Mouse (Mus musculus) left cerebral cortex, postnatal 36 days (tissue): ENCODE measurements at regions not wholly inside any gene's neighbourhood (a gene's known extent, or its start where the extent isn't known, plus 50 kb on each side); places are given as distances from the start of the nearest gene placed in this dataset. TPM values are rescaled to one million over a fixed set of nuclear protein-coding genes. Genes with fewer than 3 reads are reported as not detected.

Experiments used
- DNase-seq, 2 experiments: peaks; one replicate each; pipeline ENCODE4 v3.0.0; 2021 to 2022; ENCODE audit warnings: low spot score in 2 of 2, mixed read lengths in 1 of 2
- intact Hi-C: fragments of 180-260 bp; cut with DNase I; formaldehyde crosslinking; loops from one replicate; pipeline ENCODE4 v1.15.1; 2025
- microRNA-seq: library from miRNA; unstranded; fragments of <30 nt; microRNA quantifications from one replicate; pipeline ENCODE4 v1.2.0, GENCODE M21; 2022

DNA sequence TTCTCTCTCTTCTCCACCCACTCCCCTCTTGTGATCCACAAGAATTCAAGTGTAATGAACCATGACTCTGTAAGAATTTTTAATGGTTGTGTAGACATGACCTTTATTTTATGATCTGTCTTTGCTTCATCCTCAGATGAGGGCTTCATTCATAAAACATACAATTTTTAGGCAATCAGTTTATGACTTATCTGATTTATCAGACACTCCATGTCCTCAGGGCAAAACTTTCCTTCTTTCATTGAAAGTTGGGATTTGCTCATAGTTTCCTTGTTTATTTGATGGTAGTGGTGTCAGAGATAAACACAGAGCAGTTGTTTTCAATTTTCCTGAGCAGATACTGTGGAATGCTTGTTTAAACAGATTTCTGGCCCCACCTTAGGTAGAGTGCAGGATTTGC is 212.8 kb downstream of the Snx13 start:
- intact Hi-C loops, result no loop called here

DNA sequence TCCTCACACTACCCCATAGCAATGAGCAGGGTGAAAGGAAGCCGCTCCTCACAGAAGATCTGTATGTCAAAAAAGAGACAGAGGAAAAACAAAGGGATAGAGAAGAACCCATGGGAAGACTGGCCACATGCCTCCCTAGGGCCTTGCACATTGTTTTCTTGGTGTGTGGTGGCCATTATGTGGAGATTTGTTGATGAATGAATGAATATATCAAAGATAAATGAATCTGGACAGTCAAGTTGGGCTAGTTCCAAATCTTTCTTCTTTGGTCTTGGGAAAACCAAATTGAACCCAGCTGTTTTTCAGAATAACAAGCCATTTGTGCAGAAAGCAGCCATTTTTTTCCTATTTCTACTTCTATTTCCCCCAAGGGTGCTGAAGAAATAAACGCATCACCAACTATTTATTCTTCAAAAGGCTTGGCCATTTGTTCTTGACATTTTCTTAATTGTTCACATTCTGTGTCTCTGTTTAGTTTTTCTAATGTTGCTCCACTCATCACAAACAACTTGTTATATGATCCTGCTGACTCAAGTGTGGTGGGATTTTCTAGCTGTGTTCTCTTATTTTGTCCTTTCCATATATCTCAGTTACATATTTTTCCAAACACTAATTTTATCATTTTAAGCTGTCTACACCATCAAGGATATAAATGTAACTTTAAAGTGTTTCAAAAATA is 208.9 kb downstream of the Snx13 start:
- DNase-seq, result no peak
- intact Hi-C loops, result no loop called here

More for the DNA sequence above, 212.8 kb downstream of the Snx13 start:
- DNase-seq, result no peak

DNA sequence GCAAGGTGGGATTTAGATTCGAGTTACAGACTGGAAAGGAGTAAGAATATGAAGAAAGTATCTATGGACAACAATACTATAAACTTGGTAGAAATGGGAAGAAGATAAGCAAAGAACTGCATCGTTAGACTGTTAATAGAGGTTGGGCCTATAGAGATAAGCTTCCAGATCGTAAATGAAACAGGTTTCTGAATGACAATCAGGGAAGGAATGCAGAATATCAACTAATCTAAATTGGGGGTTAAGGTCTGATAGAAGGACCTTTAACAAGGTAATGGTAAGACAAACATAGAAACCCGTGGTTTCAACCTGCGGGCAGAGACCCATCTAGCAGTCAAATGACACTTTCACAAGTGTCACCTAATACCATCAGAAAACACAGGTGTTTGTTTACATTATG is 201.5 kb downstream of the Snx13 start:
- intact Hi-C loops, result no loop called here

DNA sequence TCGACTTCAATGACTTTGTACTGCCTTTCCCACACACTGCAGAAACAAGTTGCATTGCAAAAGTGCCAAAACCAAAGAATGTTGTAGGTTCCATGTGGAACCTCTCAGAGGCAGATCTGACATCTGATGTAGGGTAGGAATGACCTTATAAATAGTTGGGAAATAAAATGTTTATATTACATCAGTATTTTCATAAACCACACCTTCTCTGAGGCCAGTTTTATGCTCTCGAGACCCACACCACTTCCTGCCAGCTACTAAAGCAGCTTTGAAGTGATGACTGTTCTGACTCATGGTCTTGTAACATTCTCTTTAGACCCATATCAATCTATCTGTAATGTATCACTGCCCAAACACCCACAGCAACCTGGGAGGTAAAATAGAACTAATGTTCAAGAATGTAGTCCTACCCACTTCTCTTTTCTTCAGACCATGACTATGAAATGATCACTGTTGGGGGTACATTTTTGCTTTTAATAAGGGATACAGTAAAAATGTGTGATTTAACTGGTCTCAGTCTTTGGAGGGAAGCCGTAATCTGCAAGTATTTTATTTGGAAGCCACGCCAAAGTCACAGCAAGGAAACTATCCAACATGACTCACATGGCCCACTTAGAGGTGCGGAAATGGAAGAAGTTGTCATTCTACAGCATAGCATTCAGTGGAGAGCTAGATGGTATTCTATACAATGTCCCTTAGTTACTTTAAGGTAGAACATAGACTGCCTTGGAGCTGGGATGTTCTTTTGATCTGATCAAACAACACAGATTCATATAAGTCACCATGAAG is 199.4 kb downstream of the Snx13 start:
- intact Hi-C loops, result no loop called here
- DNase-seq, result no peak

More for the DNA sequence above, 201.5 kb downstream of the Snx13 start:
- no peak for DNase-seq

DNA sequence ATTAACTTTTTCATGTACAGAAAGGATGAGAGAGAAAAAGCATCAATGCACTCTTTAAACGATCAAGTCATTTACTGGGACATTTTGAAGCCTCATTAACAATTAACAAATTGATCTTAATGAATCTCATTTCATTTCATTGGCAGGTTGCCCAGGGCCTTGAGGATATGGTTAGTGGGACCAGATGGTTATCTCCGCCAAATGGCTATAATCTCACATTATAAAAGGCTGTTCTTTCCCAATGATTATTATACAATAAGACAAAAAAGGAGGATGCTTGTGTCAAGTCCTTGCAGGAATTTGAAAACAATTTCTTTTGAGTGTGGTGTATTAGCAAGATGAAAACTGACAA is 185.3 kb downstream of the Snx13 start:
- DNase-seq, result no peak
- intact Hi-C loops, result no loop called here

DNA sequence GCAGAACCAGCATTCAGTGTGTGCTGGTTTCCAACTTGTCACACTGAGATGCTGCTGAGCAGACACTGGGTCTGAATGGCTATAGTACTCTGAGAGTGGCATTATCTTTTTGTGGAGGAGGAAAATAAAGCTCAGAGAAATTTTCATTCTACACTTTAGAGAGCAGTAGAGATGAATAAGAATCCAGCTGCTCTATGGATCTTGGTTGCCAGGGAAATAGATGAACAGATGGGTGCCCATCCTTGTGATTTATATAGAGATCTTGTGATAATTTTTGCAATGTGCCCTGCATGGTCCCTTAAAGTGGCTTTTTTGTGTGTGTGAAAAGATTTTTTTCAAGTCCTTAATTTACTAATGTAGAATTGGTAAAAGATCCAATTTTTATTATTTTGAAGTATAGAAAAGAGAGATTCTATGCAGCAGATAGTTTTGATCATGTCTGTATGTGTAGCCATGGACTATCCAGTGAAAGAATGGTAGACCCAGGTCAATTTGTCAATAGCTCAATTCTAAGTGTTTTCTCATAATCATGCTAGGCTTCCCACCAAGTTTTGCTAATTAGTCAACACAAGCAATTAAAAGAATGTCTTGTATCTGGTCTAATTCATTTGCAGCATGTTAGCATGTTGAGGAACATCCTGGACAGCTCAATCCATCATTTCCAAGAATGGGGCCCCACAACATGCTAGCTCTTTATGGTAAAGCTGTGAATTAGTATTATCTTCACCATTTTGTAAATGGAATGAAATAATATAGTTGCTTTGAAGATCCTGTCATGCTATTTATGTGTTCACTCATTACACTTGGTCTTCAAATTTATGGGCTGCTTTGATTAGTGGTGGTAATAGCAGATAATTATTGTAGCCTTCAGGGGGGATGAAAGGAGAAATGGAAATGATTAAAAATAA is 184.7 kb downstream of the Snx13 start:
- intact Hi-C loops, result no loop called here
- no peak for DNase-seq

DNA sequence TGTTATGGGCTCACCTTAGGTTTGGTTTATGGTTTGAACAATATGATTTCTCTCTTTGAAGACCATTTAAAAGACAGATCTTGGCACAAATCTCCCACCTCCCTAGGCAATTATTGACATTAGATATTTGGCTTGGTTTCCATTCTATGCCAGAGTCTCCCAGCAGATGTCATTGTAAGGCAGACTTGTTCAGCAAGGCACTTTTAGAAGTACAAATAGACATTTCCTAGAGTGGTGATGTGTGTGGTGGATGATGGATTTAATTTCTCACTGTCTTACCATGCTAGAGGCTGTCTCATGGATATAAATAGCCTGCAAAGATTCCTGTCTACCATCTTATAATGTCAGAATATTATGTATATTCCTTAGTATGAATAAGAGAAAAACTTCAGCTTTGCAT is 173.4 kb downstream of the Snx13 start:
- intact Hi-C loops, result no loop called here
- no peak for DNase-seq

DNA sequence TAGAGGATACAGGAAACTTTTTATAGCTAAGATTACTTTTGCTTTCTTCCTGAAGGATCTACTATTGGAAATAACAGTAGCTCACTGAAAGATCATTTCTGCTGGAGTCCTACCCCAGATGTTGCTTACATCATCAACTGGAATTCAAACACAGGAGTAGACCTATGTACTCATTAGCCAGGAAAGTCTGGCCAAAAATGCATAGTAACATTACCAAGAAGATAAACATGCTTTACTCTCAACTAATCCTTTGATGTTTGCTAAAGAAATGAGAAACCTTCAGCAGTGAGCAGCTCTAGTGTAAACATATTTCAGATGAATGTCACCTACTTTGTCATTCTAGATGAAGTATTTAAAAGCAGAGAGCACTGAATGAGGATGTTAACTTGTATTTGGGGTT is 173.0 kb downstream of the Snx13 start:
- no peak for DNase-seq
- intact Hi-C loops, result no loop called here

DNA sequence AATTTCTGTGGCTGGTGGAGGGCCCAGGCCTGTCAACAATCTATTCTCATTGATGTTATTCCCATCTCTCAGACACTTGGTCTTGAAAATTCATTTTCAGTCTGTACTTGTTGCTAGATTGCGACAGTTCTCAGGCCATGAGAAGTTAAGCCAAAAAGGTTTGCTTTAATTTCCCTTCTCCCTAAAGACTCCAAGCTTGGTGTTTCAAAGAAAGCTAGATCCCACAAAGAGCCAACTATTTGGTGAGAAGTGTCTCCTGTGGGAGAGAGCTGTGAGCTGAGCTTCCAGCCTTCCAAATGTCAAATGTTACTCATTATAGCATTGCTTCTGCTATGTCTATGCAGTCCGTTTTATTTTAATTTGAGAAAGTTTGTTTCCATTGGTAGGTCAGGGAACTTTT is 169.7 kb downstream of the Snx13 start:
- intact Hi-C loops, result no loop called here
- no peak for DNase-seq

DNA sequence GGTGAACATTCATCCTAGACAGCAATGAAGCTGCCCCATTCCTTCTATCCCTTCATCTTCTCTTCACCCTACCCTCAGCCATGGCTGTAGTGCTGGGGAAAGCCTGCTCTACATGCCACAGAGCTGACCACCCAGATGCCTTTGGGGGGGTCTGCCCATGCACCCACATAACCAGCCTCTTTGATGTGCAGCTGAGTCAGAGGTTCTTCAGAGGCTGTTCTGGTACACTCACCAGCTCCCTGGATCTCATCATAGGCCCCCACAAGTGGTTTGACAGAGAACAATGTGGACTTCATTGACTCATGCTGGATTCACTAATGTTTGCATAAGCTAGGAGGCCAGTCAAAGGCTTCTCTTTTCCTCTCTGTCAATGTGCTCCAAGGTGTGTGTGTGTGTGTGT is 162.4 kb downstream of the Snx13 start:
- intact Hi-C loops, result no loop called here
- DNase-seq, result no peak

DNA sequence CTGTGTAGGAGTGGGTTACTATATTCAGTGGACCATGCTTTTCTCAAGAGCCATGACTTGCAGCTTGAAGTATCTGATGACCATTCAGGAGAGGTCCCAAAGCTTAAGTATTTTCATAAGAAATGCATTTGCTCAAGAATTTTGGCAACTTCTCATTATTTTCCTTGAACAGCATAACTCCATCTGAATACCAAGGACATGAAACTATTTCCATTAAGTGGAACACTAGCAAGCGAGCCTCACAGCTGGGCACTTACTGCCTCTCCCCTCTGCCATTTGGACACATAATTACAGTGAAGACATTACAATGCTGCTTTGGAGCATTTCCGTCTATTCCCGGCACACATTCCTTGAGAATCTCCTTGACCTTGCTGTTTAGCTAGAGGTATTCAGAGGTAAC is 160.6 kb downstream of the Snx13 start:
- DNase-seq, result no peak
- intact Hi-C loops, result no loop called here

DNA sequence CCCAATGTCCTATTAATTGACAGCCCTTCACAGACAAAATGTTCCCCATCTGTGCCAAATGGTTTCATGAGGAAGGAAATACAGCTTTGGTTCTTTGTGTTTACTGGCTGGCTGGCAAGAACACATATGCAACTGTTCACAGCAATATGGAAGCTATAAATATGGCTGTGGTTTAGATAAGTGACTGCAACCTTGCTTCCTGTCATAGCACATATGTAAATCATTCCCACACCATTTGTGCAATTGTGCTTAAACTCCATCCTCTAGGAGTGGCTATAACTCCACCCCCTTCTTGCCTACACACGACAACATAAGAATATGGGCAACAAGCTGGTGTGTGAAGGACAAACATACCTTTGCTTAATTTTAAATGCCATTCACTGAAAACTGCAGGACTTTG is 156.4 kb downstream of the Snx13 start:
- no peak for DNase-seq
- intact Hi-C loops, result no loop called here

DNA sequence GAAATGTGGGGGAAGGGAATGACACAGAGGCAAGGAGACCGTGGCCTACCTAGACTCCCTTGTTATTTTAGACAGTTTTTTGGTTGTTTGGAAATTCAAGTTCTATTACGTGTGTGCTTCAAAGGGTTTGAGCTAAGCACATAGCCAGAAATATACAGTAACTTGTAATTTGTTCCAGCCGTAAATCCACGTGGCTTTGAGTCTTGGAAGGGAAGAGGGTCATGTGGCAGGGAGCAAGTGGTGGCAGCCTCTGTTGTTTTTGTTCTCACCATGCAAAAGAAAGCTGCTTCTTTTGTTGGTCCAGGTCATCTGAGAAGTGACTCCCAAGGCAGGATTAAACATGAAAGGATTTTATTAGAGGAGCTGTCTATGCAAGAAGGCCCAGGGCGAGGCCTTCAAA is 153.1 kb downstream of the Snx13 start:
- intact Hi-C loops, result no loop called here
- DNase-seq, result no peak

Small RNA genes in the stretch of these regions (microRNA-seq; reads per million reads assigned to microRNA genes)
- not detected for gene Gm44396
